In genomic region chr5:136961983-136962461, GRCm38 (mm10) we compare ENCODE assay signal across 8 mouse cellular contexts. TPM values are rescaled to one million over a fixed set of nuclear protein-coding genes. Genes with fewer than 3 reads are reported as not detected.
DNase-seq lines count a peak whose midpoint lies in the region; ATAC-seq and TF ChIP-seq lines count a peak whose summit lies in the region.

No protein-coding gene starts in this region.

- intact Hi-C loops in heart, postnatal 25 days (cut with DNase I): loop anchor here (2.0 kb wide), 1 partner anchor 25 kb away; the partner anchor contains the start of gene Plod3

- H3K9ac ChIP-seq in forebrain, embryonic 15.5 days (replicated peaks): peak overlapping the region; percentile 79

- DNase-seq in ES-CJ7 (ENCODE audit: low read depth, low spot score): peak; percentile 88
- peak; percentile 88 for DNase-seq in cerebellum, adult 11 months
- peak; percentile 86 for DNase-seq in heart, postnatal 25 days (ENCODE audit: low spot score)
- DNase-seq in layer of hippocampus, adult 18-20 months (ENCODE audit: low spot score in 2 of 2): peak; percentile 89 to 96
- DNase-seq in lung, adult 2 months: peak; percentile 95
- peak; percentile 79 to 85 for DNase-seq in thymus, adult 18-20 months

- H3K4me1 ChIP-seq in forebrain, embryonic 15.5 days: peaks cover 17% of the 10 kb centered on the region
- peaks cover 15% of the 10 kb centered on the region for H3K4me1 ChIP-seq in lung, adult 2 months (ENCODE audit: control insufficient read depth, insufficient read depth, low read length)

- peak; percentile 91 for ATAC-seq in forebrain, embryonic 15.5 days (replicated peaks)
- peak; percentile 82 for ATAC-seq in neutrophil, adult 5-6 weeks (ENCODE audit: extremely low read depth, insufficient number of reproducible peaks, low FRiP score, poor library complexity, severe bottlenecking)

- WGBS in forebrain, embryonic 15.5 days: under 1% methylated on average over 20 of the region's 20 CpGs
- WGBS in lung, adult 2 months: 0% methylated on average over 20 of the region's 20 CpGs

- H3K9me3 ChIP-seq in forebrain, embryonic 15.5 days: no peaks in the 10 kb centered on the region

- peak overlapping the region; percentile 84 for H3K4me3 ChIP-seq in forebrain, embryonic 15.5 days
- H3K4me3 ChIP-seq in lung, adult 2 months (replicated peaks; ENCODE audit: extremely low read depth, low read depth, low read length): peak overlapping the region; percentile 97

- TF ChIP-seq POLR2A in lung, adult 2 months (IDR thresholded peaks at IDR 0.05; ENCODE audit: borderline replicate concordance, extremely low read depth, low read depth, low read length): peak; percentile 73; the same call in 1 of the 2 replicates

- H3K27ac ChIP-seq in forebrain, embryonic 15.5 days (replicated peaks): peak overlapping the region; percentile 92

- peaks cover 37% of the 10 kb centered on the region for H3K36me3 ChIP-seq in forebrain, embryonic 15.5 days

- peak overlapping the region; percentile 91 for H3K4me2 ChIP-seq in forebrain, embryonic 15.5 days (replicated peaks)

- TF ChIP-seq CTCF in lung, adult 2 months (IDR thresholded peaks at IDR 0.05; ENCODE audit: insufficient read depth, low read length): 0 out of 2 replicates have a peak, but pooled peaks have one; percentile 5

- no peaks in the 10 kb centered on the region for H3K27me3 ChIP-seq in forebrain, embryonic 15.5 days

RNA-seq across cellular contexts. Expression of gene Cldn15, which starts 4.4 kb away (rescaled TPM):
- polyA plus RNA-seq in forebrain, embryonic 15.5 days (2015; fragmentation: Nextera tagmentation; extraction: Ambion mirVana): 0.10 and 0.28 TPM in 2 replicates
- total RNA-seq in heart, postnatal 25 days (2021): 10 to 100 TPM in 1 of 2 experiments, 1 to 10 TPM in 1; 8.9 to 10.4 TPM
- total RNA-seq in layer of hippocampus, adult 18-20 months (2021): under 1 TPM in 1 of 2 experiments, not detected in 1; 0.61 TPM
- polyA plus RNA-seq in lung, adult 2 months (2012; rRNA removed): 20.6 and 27.6 TPM in 2 replicates
- total RNA-seq in neutrophil, adult 5-6 weeks (2017): 1.2 and 3.0 TPM in 2 replicates

RNA-seq across cellular contexts. Expression of gene Fis1, which starts 8.9 kb away (rescaled TPM):
- polyA plus RNA-seq in forebrain, embryonic 15.5 days (2015; fragmentation: Nextera tagmentation; extraction: Ambion mirVana): 336 and 351 TPM in 2 replicates
- total RNA-seq in heart, postnatal 25 days (2021): 100 to 1,000 TPM; 172 to 177 TPM
- 100 to 1,000 TPM; 237 to 255 TPM for total RNA-seq in layer of hippocampus, adult 18-20 months (2021)
- polyA plus RNA-seq in lung, adult 2 months (2012; rRNA removed): 203 and 217 TPM in 2 replicates
- total RNA-seq in neutrophil, adult 5-6 weeks (2017): 95.6 and 118 TPM in 2 replicates

RNA-seq across cellular contexts. Expression of gene Plod3, which starts 24.8 kb away (rescaled TPM):
- polyA plus RNA-seq in forebrain, embryonic 15.5 days (2015; fragmentation: Nextera tagmentation; extraction: Ambion mirVana): 28.8 and 35.6 TPM in 2 replicates
- 10 to 100 TPM; 37.5 to 40.4 TPM for total RNA-seq in heart, postnatal 25 days (2021)
- total RNA-seq in layer of hippocampus, adult 18-20 months (2021): 10 to 100 TPM; 38.5 to 43.1 TPM
- polyA plus RNA-seq in lung, adult 2 months (2012; rRNA removed): 84.8 and 85.6 TPM in 2 replicates
- 76.2 TPM in 2 replicates for total RNA-seq in neutrophil, adult 5-6 weeks (2017)

RNA-seq across cellular contexts. Expression of gene Znhit1, which starts 25.8 kb away (rescaled TPM):
- 123 and 129 TPM in 2 replicates for polyA plus RNA-seq in forebrain, embryonic 15.5 days (2015; fragmentation: Nextera tagmentation; extraction: Ambion mirVana)
- 10 to 100 TPM; 57.2 to 67.0 TPM for total RNA-seq in heart, postnatal 25 days (2021)
- 10 to 100 TPM; 82.8 to 96.2 TPM for total RNA-seq in layer of hippocampus, adult 18-20 months (2021)
- 70.3 and 82.0 TPM in 2 replicates for polyA plus RNA-seq in lung, adult 2 months (2012; rRNA removed)
- 30.1 and 31.9 TPM in 2 replicates for total RNA-seq in neutrophil, adult 5-6 weeks (2017)

RNA-seq across cellular contexts. Expression of gene Ift22, which starts 54.1 kb away (rescaled TPM):
- 116 and 124 TPM in 2 replicates for polyA plus RNA-seq in forebrain, embryonic 15.5 days (2015; fragmentation: Nextera tagmentation; extraction: Ambion mirVana)
- total RNA-seq in heart, postnatal 25 days (2021): 1 to 10 TPM; 8.8 to 8.9 TPM
- 10 to 100 TPM; 85.7 to 88.0 TPM for total RNA-seq in layer of hippocampus, adult 18-20 months (2021)
- 10.8 and 13.4 TPM in 2 replicates for polyA plus RNA-seq in lung, adult 2 months (2012; rRNA removed)
- 4.4 and 8.8 TPM in 2 replicates for total RNA-seq in neutrophil, adult 5-6 weeks (2017)

Comparison
In these comparisons a context has a peak if more than half of its experiments do, and no peak if none do; other contexts are left out.
1. Peak in every context shown above with its lines: DNase-seq, ATAC-seq, H3K4me3 ChIP-seq and H3K27ac ChIP-seq.